Mouse (Mus musculus): Measurements from ENCODE around the gene Tmem100. TPM values are rescaled to one million over a fixed set of nuclear protein-coding genes. Genes with fewer than 3 reads are reported as not detected.

Gene Tmem100
- polyA plus RNA-seq, 1 experiment from 2014 or later, result 7.6 TPM

DNA sequence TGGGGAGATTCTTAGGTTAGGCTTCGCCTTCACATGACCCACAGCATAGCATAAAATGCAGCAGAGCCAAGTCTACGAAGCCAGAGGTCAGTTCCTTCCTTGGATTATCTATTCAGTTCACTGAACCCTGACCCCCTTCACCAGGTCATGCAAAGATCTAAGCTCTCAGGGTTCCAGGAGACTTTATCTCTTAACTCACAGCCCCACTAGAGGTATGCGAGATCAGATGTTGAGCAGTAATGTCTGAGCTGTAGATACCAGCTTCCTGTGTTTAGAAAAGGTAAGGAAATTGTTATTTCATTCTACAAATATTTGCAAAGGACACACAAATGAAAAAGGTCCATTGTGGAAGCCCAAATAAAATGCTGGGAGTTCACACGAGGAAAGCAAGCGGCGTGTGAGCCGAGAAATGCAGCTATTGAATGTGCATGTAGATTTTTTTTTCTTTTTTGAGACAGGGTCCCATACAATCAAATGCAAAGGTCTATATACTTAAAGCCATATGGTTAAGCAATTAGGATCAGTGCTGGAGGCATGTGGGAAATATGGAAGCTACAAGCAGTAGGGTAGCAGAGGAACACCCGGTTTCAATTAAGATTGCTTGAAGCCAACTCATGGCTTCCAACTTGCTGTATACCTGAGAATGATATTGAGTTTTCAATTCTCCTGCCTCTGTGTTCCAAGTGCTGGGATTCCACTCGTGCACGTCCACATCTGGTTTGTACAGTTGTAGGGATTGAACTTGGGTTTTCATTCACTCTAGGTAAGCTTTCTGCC is 51.9 kb downstream of the Tmem100 start:
- Histone ChIP-seq H3K4me1 (ENCODE audit: control insufficient read depth, insufficient read depth, low read length) (no peaks in the 10 kb centered on the region), H3K4me2 (ENCODE audit: low read length) (no peak overlapping the region), H3K27me3 (replicated peaks; ENCODE audit: control insufficient read depth, insufficient read depth, low read length) (no peaks in the 10 kb centered on the region), H3K9me3 (replicated peaks; ENCODE audit: control insufficient read depth, low read length) (no peaks in the 10 kb centered on the region), H3K9ac (ENCODE audit: low read length) (no peak overlapping the region), H3K27ac (ENCODE audit: low read depth, low read length) (no peak overlapping the region), H3K4me3 (ENCODE audit: low read depth, low read length) (no peak overlapping the region), H3K36me3 (ENCODE audit: control insufficient read depth, insufficient read depth, low read length) (no peaks in the 10 kb centered on the region)
- ATAC-seq (no peak), DNase-seq (ENCODE audit: low spot score) (no peak)
- WGBS, result 91% methylated on average over 10 of the region's 10 CpGs

DNA sequence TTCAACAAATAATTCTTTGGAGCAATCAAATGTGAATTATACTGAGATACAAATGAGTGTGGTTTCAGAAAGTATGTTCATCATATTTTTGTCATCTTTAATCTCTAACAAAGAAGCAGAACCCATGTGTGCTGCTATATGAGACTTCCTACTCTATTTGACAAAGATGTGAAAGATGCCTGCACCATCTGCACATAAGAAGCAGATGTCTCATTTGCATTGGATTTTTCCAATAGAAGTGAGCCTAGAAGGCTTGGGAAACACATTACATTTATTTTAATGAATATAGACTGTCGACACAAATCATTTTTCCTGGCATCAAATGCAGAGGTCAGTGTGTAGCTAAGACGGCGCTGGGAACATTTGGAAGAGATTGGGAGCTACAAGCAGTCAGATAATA is 52.9 kb downstream of the Tmem100 start:
- ATAC-seq, result 0 out of 2 replicates have a peak, but pooled peaks have one; percentile 44
- DNase-seq (ENCODE audit: low spot score), result peak; percentile 63
- Histone ChIP-seq H3K27me3 (replicated peaks; ENCODE audit: control insufficient read depth, insufficient read depth, low read length) (no peaks in the 10 kb centered on the region), H3K9me3 (replicated peaks; ENCODE audit: control insufficient read depth, low read length) (no peaks in the 10 kb centered on the region), H3K27ac (ENCODE audit: low read depth, low read length) (no peak overlapping the region), H3K4me3 (ENCODE audit: low read depth, low read length) (no peak overlapping the region), H3K4me2 (ENCODE audit: low read length) (no peak overlapping the region), H3K36me3 (ENCODE audit: control insufficient read depth, insufficient read depth, low read length) (no peaks in the 10 kb centered on the region), H3K4me1 (ENCODE audit: control insufficient read depth, insufficient read depth, low read length) (no peaks in the 10 kb centered on the region), H3K9ac (ENCODE audit: low read length) (no peak overlapping the region)
- 83% methylated on average over 3 of the region's 3 CpGs for WGBS

DNA sequence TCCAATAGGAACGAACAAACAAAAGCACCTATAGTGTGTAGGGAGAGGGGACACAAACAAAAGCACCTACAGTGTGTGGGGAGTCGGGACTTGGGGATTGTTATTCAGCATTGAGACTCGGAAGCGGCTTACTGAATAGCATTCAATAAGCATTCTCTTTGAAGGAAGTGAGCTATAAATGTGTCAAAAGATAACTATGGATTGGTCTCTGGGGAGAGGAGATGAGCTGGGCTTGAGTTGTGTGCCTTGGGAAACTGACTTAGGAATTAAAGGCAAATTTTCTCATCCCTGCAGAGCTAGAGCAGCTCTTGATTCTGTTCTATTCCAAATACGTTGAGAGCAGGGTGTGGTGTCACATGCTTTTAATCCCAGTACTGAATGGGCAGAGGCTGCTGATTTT is 54.0 kb downstream of the Tmem100 start:
- Histone ChIP-seq H3K27ac (ENCODE audit: low read depth, low read length) (no peak overlapping the region), H3K4me3 (ENCODE audit: low read depth, low read length) (no peak overlapping the region), H3K4me2 (ENCODE audit: low read length) (no peak overlapping the region), H3K9ac (ENCODE audit: low read length) (no peak overlapping the region), H3K4me1 (ENCODE audit: control insufficient read depth, insufficient read depth, low read length) (no peaks in the 10 kb centered on the region), H3K9me3 (replicated peaks; ENCODE audit: control insufficient read depth, low read length) (no peaks in the 10 kb centered on the region), H3K36me3 (ENCODE audit: control insufficient read depth, insufficient read depth, low read length) (no peaks in the 10 kb centered on the region), H3K27me3 (replicated peaks; ENCODE audit: control insufficient read depth, insufficient read depth, low read length) (no peaks in the 10 kb centered on the region)
- ATAC-seq (no peak), DNase-seq (ENCODE audit: low spot score) (no peak)
- WGBS, result 58% methylated on average over 5 of the region's 5 CpGs

Other genes starting within 250 kb of the Tmem100 start
- gene Pctp, start 27.5 kb upstream of the Tmem100 start, polyA plus RNA-seq (2014; fragmentation: Nextera tagmentation; extraction: Ambion mirVana), result 0.48 and 0.80 TPM in 2 replicates
- gene Gm45716, start 157.3 kb downstream of the Tmem100 start, polyA plus RNA-seq (2014; fragmentation: Nextera tagmentation; extraction: Ambion mirVana), result 19.6 and 21.4 TPM in 2 replicates
- gene Mmd, start 219.1 kb downstream of the Tmem100 start, polyA plus RNA-seq (2014; fragmentation: Nextera tagmentation; extraction: Ambion mirVana), result 63.3 and 68.3 TPM in 2 replicates

All from forebrain, embryonic 14.5 days (tissue).